Mouse (Mus musculus) testis, adult 2 months (tissue): ENCODE data around the gene Drg2. TPM values are rescaled to one million over a fixed set of nuclear protein-coding genes. Genes with fewer than 3 reads are reported as not detected.
A peak's percentile ranks its signal among the peaks of the same experiment; 100 is the strongest.
"Not testable (repeated sequence)": the region's sequence is repeated elsewhere in the genome, so short reads cannot be mapped to it uniquely, and the experiment has no call there.

Experiments used
- H3K27ac ChIP-seq: fragments of 200-500 bp; 2 replicates; pipeline ENCODE4 v1.5.1; 2012; ENCODE audit warnings: low read depth, low read length; ENCODE audit not compliant: control insufficient read depth, insufficient read depth
- H3K27me3 ChIP-seq: fragments of 200-500 bp; 2 replicates; pipeline ENCODE4 v1.6.1; 2012; ENCODE audit warnings: mild to moderate bottlenecking, low read length, moderate library complexity; ENCODE audit not compliant: control insufficient read depth, insufficient read depth
- H3K36me3 ChIP-seq: fragments of 200-500 bp; 2 replicates; pipeline ENCODE4 v1.6.1; 2012; ENCODE audit warnings: mild to moderate bottlenecking, low read length; ENCODE audit not compliant: control insufficient read depth, insufficient read depth
- H3K4me1 ChIP-seq: fragments of 200-500 bp; 2 replicates; pipeline ENCODE4 v1.6.1; 2012; ENCODE audit warnings: low read length; ENCODE audit not compliant: control insufficient read depth, insufficient read depth
- H3K4me3 ChIP-seq: fragments of 200-500 bp; 2 replicates; pipeline ENCODE4 v1.5.1; 2012; ENCODE audit warnings: low read depth, mild to moderate bottlenecking, low read length, moderate library complexity, mixed read lengths; ENCODE audit not compliant: control insufficient read depth
- CTCF ChIP-seq: fragments of 200-500 bp; IDR thresholded peaks from 2 replicates; pipeline ENCODE4 v1.5.1; 2012; ENCODE audit warnings: low read depth, mild to moderate bottlenecking, inconsistent platforms, low read length, moderate library complexity; ENCODE audit not compliant: control insufficient read depth, insufficient read depth, insufficient replicate concordance
- POLR2A ChIP-seq: fragments of 200-500 bp; IDR thresholded peaks from 2 replicates; pipeline ENCODE4 v1.6.1; 2012; ENCODE audit warnings: low read depth, mild to moderate bottlenecking, inconsistent platforms, low read length, moderate library complexity; ENCODE audit not compliant: control insufficient read depth
- polyA plus RNA-seq: library from polyadenylated mRNA; depleted of rRNA; stranded (reverse); fragments of >200 nt; gene quantifications from 2 replicates; pipeline ENCODE4 v1.2.3, GENCODE M21; 2012

Gene Drg2
- polyA plus RNA-seq, 1 experiment = 34.5 TPM

GRCm38 (mm10) chr11:60435133-60435532 lies 19.3 kb upstream of the Drg2 start:
- H3K4me3 ChIP-seq = no peak overlapping the region
- TF ChIP-seq POLR2A (no peak), CTCF (no peak)
- H3K27me3 ChIP-seq = no peaks in the 10 kb centered on the region
- H3K27ac ChIP-seq = no peak overlapping the region
- no peaks in the 10 kb centered on the region for H3K4me1 ChIP-seq
- H3K36me3 ChIP-seq = peaks cover 7% of the 10 kb centered on the region

DNA sequence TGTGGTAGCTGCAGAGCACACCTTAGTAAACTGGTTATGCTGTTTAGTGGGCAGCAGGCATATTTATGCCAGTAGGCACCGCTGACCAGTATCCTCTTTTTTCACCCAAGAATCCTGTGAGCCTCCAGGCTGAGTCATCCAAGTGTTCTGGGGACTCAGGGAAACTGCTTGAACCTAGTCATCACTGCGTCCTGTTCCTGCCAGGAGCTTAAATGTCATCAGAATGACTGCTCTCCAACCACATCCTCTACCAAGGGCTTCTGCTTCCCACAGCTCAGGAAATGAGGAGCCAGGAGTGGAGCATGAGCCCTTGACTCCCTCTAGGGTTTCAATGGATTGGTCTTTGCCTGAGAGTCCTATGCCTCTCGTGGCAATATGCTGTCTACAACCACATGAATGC lies 17.8 kb upstream of the Drg2 start:
- H3K4me3 ChIP-seq = no peak overlapping the region
- H3K36me3 ChIP-seq = peaks cover 7% of the 10 kb centered on the region
- no peak overlapping the region for H3K27ac ChIP-seq
- no peaks in the 10 kb centered on the region for H3K4me1 ChIP-seq
- H3K27me3 ChIP-seq = no peaks in the 10 kb centered on the region
- TF ChIP-seq POLR2A (no peak), CTCF (no peak)

DNA sequence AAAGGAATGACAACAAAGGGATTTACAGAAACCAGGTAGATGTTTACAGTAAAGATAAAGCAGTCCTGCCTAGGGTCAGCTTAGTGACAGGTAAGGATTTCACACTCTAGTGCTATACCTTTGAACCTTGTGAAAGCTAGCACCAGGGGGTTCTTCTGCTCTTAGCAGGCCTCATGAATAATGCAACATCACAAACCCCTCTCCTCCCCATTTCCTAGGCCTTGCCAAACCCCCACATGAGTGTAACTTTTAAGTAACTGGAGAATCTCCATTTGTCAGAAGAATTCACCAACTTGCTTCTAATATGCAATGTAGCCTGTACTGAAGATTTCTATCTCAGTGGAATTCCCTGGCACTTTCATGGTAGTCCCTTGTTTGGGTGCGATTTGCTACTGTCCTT lies 14.8 kb upstream of the Drg2 start:
- H3K4me1 ChIP-seq, H3K27me3 ChIP-seq, H3K4me3 ChIP-seq, H3K27ac ChIP-seq: not testable (repeated sequence)
- H3K36me3 ChIP-seq = peaks cover 11% of the 10 kb centered on the region

DNA sequence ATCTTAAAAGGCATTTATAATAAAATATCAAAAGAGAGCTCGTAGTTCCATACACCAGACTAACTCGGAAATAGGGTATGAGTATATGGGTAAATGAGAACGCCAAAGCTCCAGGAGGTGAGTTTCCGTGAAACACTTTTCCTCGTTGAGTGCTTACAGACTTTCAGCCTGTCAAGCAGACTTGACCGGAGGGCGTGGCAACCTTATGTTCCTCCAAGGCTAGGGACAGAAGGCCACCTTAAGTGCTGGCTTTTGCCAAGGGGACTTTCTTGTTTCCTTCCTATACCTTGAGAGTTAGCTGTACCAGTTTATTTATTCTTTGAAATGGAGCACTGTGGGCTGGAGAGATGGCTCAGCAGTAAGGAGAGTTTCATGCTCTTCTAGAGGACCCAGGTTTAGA lies 14.2 kb upstream of the Drg2 start:
- TF ChIP-seq CTCF = no peak
- TF ChIP-seq POLR2A = no peak
- H3K4me3 ChIP-seq = no peak overlapping the region
- no peaks in the 10 kb centered on the region for H3K4me1 ChIP-seq
- no peaks in the 10 kb centered on the region for H3K27me3 ChIP-seq
- no peak overlapping the region for H3K27ac ChIP-seq
- peaks cover 11% of the 10 kb centered on the region for H3K36me3 ChIP-seq

DNA sequence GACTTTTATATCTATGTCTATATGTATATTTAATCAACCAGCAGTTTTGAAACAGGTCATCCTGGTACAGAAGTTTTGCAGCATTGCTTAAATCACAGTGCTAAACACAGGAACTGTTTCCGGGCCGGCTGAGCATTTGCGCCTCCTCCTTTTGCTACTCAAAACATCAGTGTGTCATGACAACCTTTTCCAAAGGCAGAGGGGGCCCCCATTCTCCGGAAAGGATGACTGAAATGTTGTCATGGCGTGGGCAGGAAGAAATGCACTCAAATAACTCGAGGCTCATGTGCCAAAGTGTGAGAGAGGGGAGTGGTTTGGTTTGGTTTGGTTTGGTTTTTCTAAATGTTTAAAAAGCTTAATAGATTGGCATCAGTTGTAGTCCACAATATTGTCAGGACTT lies 11.5 kb upstream of the Drg2 start:
- TF ChIP-seq POLR2A (no peak), CTCF (no peak)
- Histone ChIP-seq H3K4me3 (no peak overlapping the region), H3K27ac (no peak overlapping the region), H3K36me3 (peaks cover 7% of the 10 kb centered on the region), H3K27me3 (no peaks in the 10 kb centered on the region), H3K4me1 (no peaks in the 10 kb centered on the region)

DNA sequence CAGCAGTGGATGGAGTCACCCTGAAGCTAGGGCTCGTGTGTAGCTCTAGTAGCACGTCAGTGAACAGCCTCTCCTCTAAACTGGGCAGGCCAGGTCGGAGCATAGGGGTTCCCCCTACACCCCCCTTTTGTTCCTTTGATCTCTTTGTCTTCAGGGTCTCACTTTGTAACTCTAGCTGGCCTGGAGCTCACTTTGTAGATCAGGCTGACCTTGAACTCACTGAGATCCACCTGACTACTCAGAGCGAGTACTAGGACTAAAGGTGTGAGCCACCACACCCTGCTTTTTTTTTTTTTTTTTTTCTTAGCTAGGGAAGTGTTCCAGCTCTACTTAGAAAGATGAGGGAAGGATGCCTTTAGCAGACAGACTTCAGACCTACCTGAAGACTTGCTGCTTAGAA lies 10.4 kb upstream of the Drg2 start:
- no peaks in the 10 kb centered on the region for H3K4me1 ChIP-seq
- H3K4me3 ChIP-seq = no peak overlapping the region
- peaks cover 5% of the 10 kb centered on the region for H3K36me3 ChIP-seq
- no peak overlapping the region for H3K27ac ChIP-seq
- TF ChIP-seq CTCF (no peak), POLR2A (no peak)
- no peaks in the 10 kb centered on the region for H3K27me3 ChIP-seq

GRCm38 (mm10) chr11:60454745-60455087 lies 325 bp downstream of the Drg2 start:
- peaks cover 1% of the 10 kb centered on the region; the same call in 1 of the 2 replicates for H3K36me3 ChIP-seq
- no peaks in the 10 kb centered on the region for H3K27me3 ChIP-seq
- TF ChIP-seq CTCF = no peak
- no peak for TF ChIP-seq POLR2A
- H3K27ac ChIP-seq = peak overlapping the region; percentile 47
- H3K4me3 ChIP-seq = peak overlapping the region; percentile 95
- H3K4me1 ChIP-seq = peaks cover 6% of the 10 kb centered on the region

DNA sequence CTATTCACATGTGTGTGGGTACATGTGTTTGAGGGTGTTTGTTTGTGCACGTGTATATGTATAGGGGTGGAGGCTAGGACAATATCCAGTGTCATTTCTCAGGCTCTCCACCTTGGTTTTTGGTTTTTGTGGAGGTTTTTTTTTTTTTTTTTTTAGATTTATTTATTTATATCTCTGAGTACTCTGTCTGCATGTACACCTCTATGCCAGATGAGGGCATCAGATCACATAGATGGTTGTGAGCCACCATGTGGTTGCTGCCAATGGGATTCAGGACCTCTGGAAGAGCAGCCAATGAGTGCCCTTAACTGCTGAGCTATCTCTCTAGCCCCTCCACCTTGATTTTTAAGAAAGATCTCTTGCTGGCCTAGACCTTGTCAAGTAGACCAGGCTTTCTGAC lies 3.6 kb downstream of the Drg2 start:
- TF ChIP-seq CTCF (no peak), POLR2A (no peak)
- Histone ChIP-seq H3K27me3 (no peaks in the 10 kb centered on the region), H3K27ac (no peak overlapping the region), H3K4me1 (peaks cover 6% of the 10 kb centered on the region), H3K4me3 (no peak overlapping the region), H3K36me3 (peaks cover 1% of the 10 kb centered on the region; the same call in 1 of the 2 replicates)
